8 mouse cellular contexts compared by ENCODE assay signal in genomic region chr1:164184142-164184870, GRCm38 (mm10). TPM values are rescaled to one million over a fixed set of nuclear protein-coding genes. Genes with fewer than 3 reads are reported as not detected.
DNase-seq lines count a peak whose midpoint lies in the region; ATAC-seq and TF ChIP-seq lines count a peak whose summit lies in the region.

No protein-coding gene starts in this region.

- H3K27ac ChIP-seq in heart, adult 2 months = no peak overlapping the region
- H3K27ac ChIP-seq in limb, embryonic 15.5 days = no peak overlapping the region

- no peak for TF ChIP-seq POLR2A in heart, adult 2 months (IDR thresholded peaks at IDR 0.05; ENCODE audit: insufficient read depth, low read depth, low read length)

- H3K27me3 ChIP-seq in heart, adult 2 months (ENCODE audit: control insufficient read depth, insufficient read depth, low read length) = 0 out of 2 replicates have a peak, but pooled peaks cover 4% of the 10 kb centered on the region
- no peaks in the 10 kb centered on the region for H3K27me3 ChIP-seq in limb, embryonic 15.5 days

- TF ChIP-seq EP300 in heart, adult 2 months (IDR thresholded peaks at IDR 0.05; ENCODE audit: insufficient read depth, low read depth, low read length) = no peak

- ATAC-seq in limb, embryonic 15.5 days (ENCODE audit: insufficient number of reproducible peaks, low FRiP score, low TSS enrichment, low read depth) = no peak
- ATAC-seq in monocyte, adult 5-6 weeks (replicated peaks; ENCODE audit: insufficient number of reproducible peaks, low FRiP score, low TSS enrichment, poor library complexity, severe bottlenecking) = peak; percentile 88

- no peaks in the 10 kb centered on the region for H3K4me1 ChIP-seq in heart, adult 2 months (ENCODE audit: control insufficient read depth, insufficient read depth, low read length)
- 0 out of 2 replicates have a peak, but pooled peaks cover 4% of the 10 kb centered on the region for H3K4me1 ChIP-seq in limb, embryonic 15.5 days

- peak overlapping the region; percentile 36 for H3K4me2 ChIP-seq in limb, embryonic 15.5 days

- no peaks in the 10 kb centered on the region for H3K36me3 ChIP-seq in heart, adult 2 months (ENCODE audit: control insufficient read depth, insufficient read depth, low read length)
- no peaks in the 10 kb centered on the region for H3K36me3 ChIP-seq in limb, embryonic 15.5 days

- intact Hi-C loops in heart, adult 2 months (cut with DNase I) = no loop called here

- peak; percentile 94 for TF ChIP-seq CTCF in heart, adult 2 months (IDR thresholded peaks at IDR 0.05)

- H3K4me3 ChIP-seq in heart, adult 2 months = no peak overlapping the region
- H3K4me3 ChIP-seq in limb, embryonic 15.5 days = peak overlapping the region; percentile 23

- H3K9ac ChIP-seq in heart, adult 2 months (ENCODE audit: low read depth, low read length) = no peak overlapping the region
- no peak overlapping the region for H3K9ac ChIP-seq in limb, embryonic 15.5 days

- DNase-seq in 416B (ENCODE audit: low read depth) = peak; percentile 88
- peak; percentile 76 for DNase-seq in adipocyte (ENCODE audit: low spot score)
- peak; percentile 80 for DNase-seq in embryo, embryonic 11 days
- DNase-seq in heart, adult 2 months = peak in 1 of 2 experiments; percentile 29
- peak; percentile 67 for DNase-seq in kidney, adult 9 months
- DNase-seq in telencephalon, adult 2 months (ENCODE audit: low read depth, low spot score) = peak; percentile 31

- WGBS in heart, adult 2 months = 33% methylated on average over 16 of the region's 16 CpGs
- WGBS in limb, embryonic 15.5 days = 44% methylated on average over 16 of the region's 16 CpGs

- H3K79me2 ChIP-seq in heart, adult 2 months (replicated peaks; ENCODE audit: control insufficient read depth, insufficient read depth, low read length) = no peaks in the 10 kb centered on the region

- H3K9me3 ChIP-seq in limb, embryonic 15.5 days = no peaks in the 10 kb centered on the region

RNA-seq across cellular contexts. Expression of gene F5, which starts 32.7 kb away (rescaled TPM):
- 1 to 10 TPM; 1.5 to 5.0 TPM for total RNA-seq in heart, adult 2 months (2021)
- polyA plus RNA-seq in heart, adult 2 months (2012; rRNA removed) = 0.47 and 0.70 TPM in 2 replicates
- 0.24 and 0.36 TPM in 2 replicates for polyA plus RNA-seq in limb, embryonic 15.5 days (2015; fragmentation: Nextera tagmentation; extraction: Ambion mirVana)
- total RNA-seq in monocyte, adult 5-6 weeks (2017) = 18.5 to 33.3 TPM (median 29.6 TPM) in 3 replicates
